Mouse (Mus musculus) limb, embryonic 10.5 days (tissue): ENCODE data around the gene Pstpip1. TPM values are rescaled to one million over a fixed set of nuclear protein-coding genes. Genes with fewer than 3 reads are reported as not detected.

ENCODE experiments used
- DNase-seq: peaks from one replicate; pipeline ENCODE4 v3.0.0-alpha.2; 2017; ENCODE audit warnings: low spot score
- H3K27ac ChIP-seq: fragments of 300-500 bp; sonication (generic); 2 replicates; pipeline ENCODE4 v1.5.1; 2016; ENCODE audit warnings: mild to moderate bottlenecking
- H3K27me3 ChIP-seq: fragments of 300-500 bp; sonication (generic); 2 replicates; pipeline ENCODE4 v1.6.1; 2016; ENCODE audit warnings: low read depth, mild to moderate bottlenecking; ENCODE audit not compliant: poor library complexity, severe bottlenecking
- H3K36me3 ChIP-seq: fragments of 300-500 bp; sonication (generic); 2 replicates; pipeline ENCODE4 v1.6.1; 2016; ENCODE audit warnings: mild to moderate bottlenecking, moderate library complexity
- H3K4me1 ChIP-seq: fragments of 300-500 bp; sonication (generic); 2 replicates; pipeline ENCODE4 v1.6.1; 2016
- H3K4me3 ChIP-seq: fragments of 300-500 bp; sonication (generic); 2 replicates; pipeline ENCODE4 v1.5.1; 2016; ENCODE audit warnings: mild to moderate bottlenecking, moderate library complexity
- H3K9me3 ChIP-seq: fragments of 300-500 bp; sonication (generic); replicated peaks from 2 replicates; pipeline ENCODE4 v1.6.1; 2016; ENCODE audit warnings: mild to moderate bottlenecking
- WGBS: fragments of 180-500 bp; shearing (Covaris S2); methylation state at CpG from one replicate; pipeline ENCODE4 v1.1.7; 2016; 5-methylcytosine and 5-hydroxymethylcytosine counted together
- polyA plus RNA-seq: library from polyadenylated mRNA; unstranded; fragments of >200 nt; fragmentation: Nextera tagmentation; extraction: Ambion mirVana; gene quantifications from 2 replicates; pipeline ENCODE4 v1.2.1, GENCODE M21; 2016

Pstpip1 gene
- polyA plus RNA-seq, 1 experiment from 2014 or later, result 0.64 TPM

- DNase-seq, result peak; percentile 37
- Histone ChIP-seq H3K36me3 (peaks cover 34% of the 10 kb centered on the region), H3K27me3 (no peaks in the 10 kb centered on the region), H3K4me3 (no peak overlapping the region), H3K4me1 (peaks cover 22% of the 10 kb centered on the region), H3K27ac (peak overlapping the region; percentile 80), H3K9me3 (no peaks in the 10 kb centered on the region)
- WGBS, result 40% methylated on average over 7 of the region's 7 CpGs
These were observed 13.7 kb upstream of the Pstpip1 start for GRCm38 (mm10) chr9:56075901-56076620.

- H3K9me3 ChIP-seq, result no peaks in the 10 kb centered on the region
- no peak overlapping the region for H3K27ac ChIP-seq
- peaks cover 22% of the 10 kb centered on the region for H3K4me1 ChIP-seq
- WGBS, result 84% methylated on average over 5 of the region's 5 CpGs
- H3K4me3 ChIP-seq, result no peak overlapping the region
- DNase-seq, result no peak
- no peaks in the 10 kb centered on the region for H3K27me3 ChIP-seq
- peaks cover 18% of the 10 kb centered on the region for H3K36me3 ChIP-seq
These were observed 10.2 kb upstream of the Pstpip1 start for GRCm38 (mm10) chr9:56079587-56079986.

DNA sequence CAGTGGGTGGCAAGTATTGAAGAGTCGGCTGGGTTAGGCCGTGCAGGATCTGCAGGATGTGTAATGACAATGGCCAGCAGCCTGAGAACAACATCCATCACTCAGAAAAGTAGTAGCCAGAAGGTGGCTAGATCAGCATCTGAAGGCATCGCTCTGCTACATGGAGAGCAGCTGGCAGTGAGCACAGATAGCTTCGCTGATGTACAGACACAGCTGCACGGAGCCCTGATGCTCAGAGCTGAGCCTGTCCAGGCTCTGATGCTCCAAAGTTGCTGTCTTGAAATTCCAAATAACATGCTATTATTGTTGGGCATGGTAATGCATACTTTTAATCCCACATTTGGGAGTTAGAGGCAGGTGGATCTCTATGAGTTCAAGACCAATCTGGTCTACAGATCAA lies 3.2 kb upstream of the Pstpip1 start:
- Histone ChIP-seq H3K4me3 (no peak overlapping the region), H3K27me3 (0 out of 2 replicates have a peak, but pooled peaks cover 2% of the 10 kb centered on the region), H3K36me3 (no peaks in the 10 kb centered on the region), H3K9me3 (no peaks in the 10 kb centered on the region), H3K27ac (no peak overlapping the region), H3K4me1 (peaks cover 27% of the 10 kb centered on the region)
- 91% methylated on average over 5 of the region's 5 CpGs for WGBS
- no peak for DNase-seq

DNA sequence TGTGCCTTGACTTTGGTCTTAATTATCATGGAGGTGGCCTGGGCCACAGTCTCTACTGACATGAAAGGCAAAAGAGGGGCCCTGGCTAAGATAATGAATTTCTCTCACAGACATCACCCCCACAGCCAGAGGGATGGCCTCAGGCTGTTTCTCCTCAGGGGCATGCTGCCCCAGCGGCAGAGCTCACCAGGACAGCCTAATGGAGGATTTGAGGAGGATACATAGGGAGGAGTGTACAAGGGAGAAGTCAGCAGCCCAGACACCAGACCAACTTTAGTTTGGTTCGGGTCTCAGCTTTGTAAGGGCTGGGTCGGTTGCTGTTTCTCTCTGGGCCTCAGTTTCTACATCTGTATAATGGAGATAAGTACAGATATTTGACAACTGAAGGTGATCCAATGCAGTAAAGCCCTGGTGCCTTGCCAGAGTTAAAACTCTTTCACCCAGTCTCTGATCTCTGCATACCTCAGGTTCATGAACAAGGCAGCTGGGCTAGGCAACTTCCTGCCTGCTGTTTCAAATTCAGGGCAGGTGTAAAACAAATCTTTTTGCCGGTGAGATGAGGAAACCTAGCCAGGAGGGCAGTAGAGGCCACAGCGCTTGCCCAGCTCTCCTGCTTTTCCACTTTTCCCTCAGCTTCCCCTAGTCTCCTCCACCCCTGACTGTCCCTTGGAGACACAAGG lies 924 bp downstream of the Pstpip1 start:
- no peaks in the 10 kb centered on the region for H3K36me3 ChIP-seq
- H3K4me1 ChIP-seq, result peaks cover 32% of the 10 kb centered on the region
- WGBS, result 68% methylated on average over 5 of the region's 5 CpGs
- H3K9me3 ChIP-seq, result no peaks in the 10 kb centered on the region
- DNase-seq, result no peak
- H3K27ac ChIP-seq, result peak overlapping the region; percentile 83
- H3K4me3 ChIP-seq, result no peak overlapping the region
- 0 out of 2 replicates have a peak, but pooled peaks cover 3% of the 10 kb centered on the region for H3K27me3 ChIP-seq

- no peaks in the 10 kb centered on the region for H3K9me3 ChIP-seq
- 0 out of 2 replicates have a peak, but pooled peaks cover 3% of the 10 kb centered on the region for H3K27me3 ChIP-seq
- peaks cover 32% of the 10 kb centered on the region for H3K4me1 ChIP-seq
- no peak for DNase-seq
- no peaks in the 10 kb centered on the region for H3K36me3 ChIP-seq
- H3K4me3 ChIP-seq, result no peak overlapping the region
- WGBS, result 59% methylated on average over 2 of the region's 2 CpGs
- no peak overlapping the region for H3K27ac ChIP-seq
These were observed 2.3 kb downstream of the Pstpip1 start for GRCm38 (mm10) chr9:56092102-56092501.

DNA sequence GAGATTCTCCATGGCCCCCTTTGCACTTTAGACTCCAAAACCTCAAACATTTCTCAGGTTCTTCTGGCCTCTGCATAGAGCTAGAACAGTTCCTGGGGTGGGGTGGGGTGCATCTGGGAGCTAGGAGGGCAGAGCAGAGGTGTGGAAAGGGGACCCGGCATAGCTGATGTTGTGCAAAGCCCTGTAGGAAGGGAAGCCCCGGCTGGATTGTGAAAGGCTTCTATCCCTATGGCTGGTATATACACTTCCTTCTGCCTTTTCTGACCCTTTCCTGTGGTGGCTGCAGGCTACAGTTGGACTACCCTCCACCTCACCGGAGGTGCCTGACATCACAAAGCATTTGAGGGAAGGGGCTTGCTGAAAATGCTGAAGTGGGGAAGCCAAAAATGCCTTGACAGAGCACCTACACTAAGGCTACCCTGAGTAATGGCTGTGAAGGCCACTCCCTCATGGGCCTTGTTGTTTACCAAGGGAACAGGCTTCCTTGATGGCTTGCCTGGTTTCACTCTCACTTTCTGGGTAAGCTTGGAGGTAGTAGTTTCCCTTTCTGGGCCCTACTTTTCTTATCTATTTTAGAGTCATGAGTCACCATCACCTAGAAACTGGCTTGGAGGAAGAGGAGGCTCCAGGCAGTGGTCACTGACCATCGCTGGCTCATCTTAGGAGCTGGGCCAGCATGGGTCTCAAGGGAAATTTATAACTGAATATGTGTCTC lies 8.0 kb downstream of the Pstpip1 start:
- no peak overlapping the region for H3K4me3 ChIP-seq
- H3K9me3 ChIP-seq, result no peaks in the 10 kb centered on the region
- H3K36me3 ChIP-seq, result no peaks in the 10 kb centered on the region
- no peak overlapping the region for H3K27ac ChIP-seq
- H3K27me3 ChIP-seq, result no peaks in the 10 kb centered on the region
- 83% methylated on average over 4 of the region's 4 CpGs for WGBS
- H3K4me1 ChIP-seq, result 0 out of 2 replicates have a peak, but pooled peaks cover 5% of the 10 kb centered on the region
- no peak for DNase-seq

- Histone ChIP-seq H3K4me1 (peaks cover 7% of the 10 kb centered on the region; the same call in 1 of the 2 replicates), H3K27me3 (peaks cover 7% of the 10 kb centered on the region; the same call in 1 of the 2 replicates), H3K4me3 (no peak overlapping the region), H3K27ac (no peak overlapping the region), H3K36me3 (no peaks in the 10 kb centered on the region), H3K9me3 (no peaks in the 10 kb centered on the region)
- no peak for DNase-seq
- WGBS, result 94% methylated on average over 7 of the region's 7 CpGs
These were observed 10.3 kb downstream of the Pstpip1 start for GRCm38 (mm10) chr9:56100041-56100522.

DNA sequence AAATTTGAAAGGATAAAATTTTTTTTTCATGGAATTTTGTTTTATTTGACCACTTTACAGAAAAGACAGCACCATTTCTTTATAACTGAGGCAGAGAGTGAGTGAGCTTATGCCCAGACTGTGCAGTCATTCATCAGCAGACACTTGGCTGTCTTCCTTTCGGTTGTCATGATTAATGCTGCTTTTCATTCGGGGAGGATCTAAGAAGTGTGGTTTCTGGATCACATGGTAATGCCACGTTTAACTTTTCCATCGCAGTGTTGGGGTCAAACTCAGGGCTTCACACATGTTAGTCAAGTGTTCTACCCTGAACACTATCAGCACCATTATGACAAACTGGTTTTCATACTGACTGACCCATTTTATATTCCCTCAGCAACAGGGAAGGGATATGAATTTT lies 11.3 kb downstream of the Pstpip1 start:
- H3K27me3 ChIP-seq, result peaks cover 7% of the 10 kb centered on the region; the same call in 1 of the 2 replicates
- DNase-seq, result no peak
- peaks cover 16% of the 10 kb centered on the region for H3K4me1 ChIP-seq
- H3K36me3 ChIP-seq, result no peaks in the 10 kb centered on the region
- WGBS, result 66% methylated on average over 4 of the region's 4 CpGs
- no peak overlapping the region for H3K4me3 ChIP-seq
- H3K9me3 ChIP-seq, result no peaks in the 10 kb centered on the region
- no peak overlapping the region for H3K27ac ChIP-seq

GRCm38 (mm10) chr9:56104921-56105320 lies 15.2 kb downstream of the Pstpip1 start:
- 39% methylated on average over 7 of the region's 7 CpGs for WGBS
- Histone ChIP-seq H3K4me1 (peaks cover 41% of the 10 kb centered on the region), H3K27me3 (peaks cover 7% of the 10 kb centered on the region; the same call in 1 of the 2 replicates)

DNA sequence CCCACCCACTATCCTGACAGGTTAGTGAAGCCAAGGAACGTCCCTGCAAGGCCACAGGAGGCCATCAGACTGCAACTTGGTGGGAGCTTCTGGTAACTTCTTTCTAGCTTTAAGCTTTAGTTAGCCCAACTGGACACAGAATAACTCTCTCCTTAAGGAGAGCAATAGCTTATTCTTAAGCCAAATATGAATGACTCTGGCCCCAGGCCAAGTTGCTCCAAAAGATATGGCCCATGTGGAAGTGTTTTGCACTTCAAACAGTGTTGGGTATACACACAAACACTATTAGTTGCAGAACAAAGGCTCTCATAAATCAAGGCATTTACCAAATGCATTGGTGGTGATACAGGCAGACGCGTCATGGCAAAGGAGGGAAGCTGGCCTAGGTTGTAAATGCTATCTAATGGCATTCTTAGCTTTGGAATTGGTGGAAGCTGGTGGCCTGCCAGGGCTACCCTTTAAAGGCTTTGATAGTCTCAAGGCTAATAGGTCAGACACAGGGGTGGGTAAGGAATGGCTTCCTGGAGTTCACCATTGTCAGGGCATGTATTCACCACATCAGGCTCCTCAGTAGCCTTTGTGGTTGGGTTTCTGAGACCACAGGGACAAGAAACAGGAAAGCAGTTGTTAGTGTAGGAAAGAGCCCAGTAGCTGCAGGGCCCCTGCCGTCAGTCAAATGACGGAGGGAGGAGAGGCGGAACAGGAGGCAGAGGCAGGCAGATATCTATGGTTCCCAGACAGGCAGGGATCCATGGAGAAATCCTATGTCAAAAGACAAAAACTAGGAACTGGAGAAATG lies 16.7 kb downstream of the Pstpip1 start:
- DNase-seq, result no peak
- no peaks in the 10 kb centered on the region for H3K9me3 ChIP-seq
- H3K27ac ChIP-seq, result peak overlapping the region; percentile 30; the same call in 1 of the 2 replicates
- H3K36me3 ChIP-seq, result no peaks in the 10 kb centered on the region
- 49% methylated on average over 6 of the region's 6 CpGs for WGBS
- peaks cover 41% of the 10 kb centered on the region for H3K4me1 ChIP-seq
- peaks cover 7% of the 10 kb centered on the region; the same call in 1 of the 2 replicates for H3K27me3 ChIP-seq
- H3K4me3 ChIP-seq, result no peak overlapping the region

More at GRCm38 (mm10) chr9:56104921-56105320, 15.2 kb downstream of the Pstpip1 start:
- Histone ChIP-seq H3K4me3 (no peak overlapping the region), H3K9me3 (no peaks in the 10 kb centered on the region), H3K36me3 (no peaks in the 10 kb centered on the region), H3K27ac (0 out of 2 replicates have a peak overlapping the region, but pooled peaks have one; percentile 19)
- DNase-seq, result no peak

GRCm38 (mm10) chr9:56107527-56107926 lies 17.8 kb downstream of the Pstpip1 start:
- 0 out of 2 replicates have a peak overlapping the region, but pooled peaks have one; percentile 19 for H3K27ac ChIP-seq
- WGBS, result 71% methylated on average over 6 of the region's 6 CpGs
- peaks cover 7% of the 10 kb centered on the region; the same call in 1 of the 2 replicates for H3K27me3 ChIP-seq
- H3K9me3 ChIP-seq, result no peaks in the 10 kb centered on the region
- no peak overlapping the region for H3K4me3 ChIP-seq
- DNase-seq, result no peak
- H3K36me3 ChIP-seq, result no peaks in the 10 kb centered on the region
- H3K4me1 ChIP-seq, result peaks cover 50% of the 10 kb centered on the region

- no peaks in the 10 kb centered on the region for H3K9me3 ChIP-seq
- no peak overlapping the region for H3K4me3 ChIP-seq
- peaks cover 7% of the 10 kb centered on the region; the same call in 1 of the 2 replicates for H3K27me3 ChIP-seq
- H3K4me1 ChIP-seq, result peaks cover 56% of the 10 kb centered on the region
- H3K36me3 ChIP-seq, result no peaks in the 10 kb centered on the region
- DNase-seq, result no peak
- WGBS, result 80% methylated on average over 5 of the region's 5 CpGs
- 0 out of 2 replicates have a peak overlapping the region, but pooled peaks have one; percentile 42 for H3K27ac ChIP-seq
These were observed 18.4 kb downstream of the Pstpip1 start for GRCm38 (mm10) chr9:56108174-56108573.
